Mouse (Mus musculus): Measurements from ENCODE around the gene Rps26. TPM values are rescaled to one million over a fixed set of nuclear protein-coding genes. Genes with fewer than 3 reads are reported as not detected.

Gene Rps26
- polyA plus RNA-seq, 1 experiment from 2014 or later = 429 TPM

Small RNA genes lying within 50 kb of the gene (microRNA-seq; reads per million reads assigned to microRNA genes)
- not detected for gene Mir6917

Other genes starting within 250 kb of the Rps26 start
- 10.9 and 12.7 TPM in 2 replicates for gene Ankrd52, start 249.6 kb downstream of the Rps26 start, polyA plus RNA-seq (2016; fragmentation: Nextera tagmentation; extraction: Ambion mirVana)
- gene Slc39a5, start 225.5 kb downstream of the Rps26 start, polyA plus RNA-seq (2016; fragmentation: Nextera tagmentation; extraction: Ambion mirVana) = 0.07 and 2.4 TPM in 2 replicates
- 76.5 and 87.9 TPM in 2 replicates for gene Nabp2, start 215.3 kb downstream of the Rps26 start, polyA plus RNA-seq (2016; fragmentation: Nextera tagmentation; extraction: Ambion mirVana)
- gene Rnf41, start 215.1 kb downstream of the Rps26 start, polyA plus RNA-seq (2016; fragmentation: Nextera tagmentation; extraction: Ambion mirVana) = 31.0 and 34.3 TPM in 2 replicates
- gene Smarcc2, start 167.5 kb downstream of the Rps26 start, polyA plus RNA-seq (2016; fragmentation: Nextera tagmentation; extraction: Ambion mirVana) = 66.0 and 68.7 TPM in 2 replicates
- gene Myl6, start 132.6 kb downstream of the Rps26 start, polyA plus RNA-seq (2016; fragmentation: Nextera tagmentation; extraction: Ambion mirVana) = 1,508 and 1,550 TPM in 2 replicates
- 3.2 and 4.0 TPM in 2 replicates for gene Myl6b, start 128.1 kb downstream of the Rps26 start, polyA plus RNA-seq (2016; fragmentation: Nextera tagmentation; extraction: Ambion mirVana)
- gene Esyt1, start 100.9 kb downstream of the Rps26 start, polyA plus RNA-seq (2016; fragmentation: Nextera tagmentation; extraction: Ambion mirVana) = 17.8 and 20.3 TPM in 2 replicates
- gene Zc3h10, start 79.0 kb downstream of the Rps26 start, polyA plus RNA-seq (2016; fragmentation: Nextera tagmentation; extraction: Ambion mirVana) = 11.2 and 12.8 TPM in 2 replicates
- gene Rpl41, start 77.4 kb downstream of the Rps26 start, polyA plus RNA-seq (2016; fragmentation: Nextera tagmentation; extraction: Ambion mirVana) = 2,301 and 2,407 TPM in 2 replicates
- 168 and 225 TPM in 2 replicates for gene Pa2g4, start 60.8 kb downstream of the Rps26 start, polyA plus RNA-seq (2016; fragmentation: Nextera tagmentation; extraction: Ambion mirVana)
- gene Erbb3, start 37.1 kb downstream of the Rps26 start, polyA plus RNA-seq (2016; fragmentation: Nextera tagmentation; extraction: Ambion mirVana) = 7.4 and 7.7 TPM in 2 replicates
- gene Ikzf4, start 19.2 kb upstream of the Rps26 start, polyA plus RNA-seq (2016; fragmentation: Nextera tagmentation; extraction: Ambion mirVana) = 2.3 and 2.7 TPM in 2 replicates
- 11.8 and 15.7 TPM in 2 replicates for gene Suox, start 47.3 kb upstream of the Rps26 start, polyA plus RNA-seq (2016; fragmentation: Nextera tagmentation; extraction: Ambion mirVana)
- 66.2 and 69.1 TPM in 2 replicates for gene Rab5b, start 69.5 kb upstream of the Rps26 start, polyA plus RNA-seq (2016; fragmentation: Nextera tagmentation; extraction: Ambion mirVana)
- 0.75 and 0.89 TPM in 2 replicates for gene Pmel, start 77.4 kb upstream of the Rps26 start, polyA plus RNA-seq (2016; fragmentation: Nextera tagmentation; extraction: Ambion mirVana)
- gene Cdk2, start 78.3 kb upstream of the Rps26 start, polyA plus RNA-seq (2016; fragmentation: Nextera tagmentation; extraction: Ambion mirVana) = 106 and 110 TPM in 2 replicates
- gene Dgka, start 118.1 kb upstream of the Rps26 start, polyA plus RNA-seq (2016; fragmentation: Nextera tagmentation; extraction: Ambion mirVana) = 3.9 and 4.4 TPM in 2 replicates
- 31.8 and 45.4 TPM in 2 replicates for gene Pym1, start 121.1 kb upstream of the Rps26 start, polyA plus RNA-seq (2016; fragmentation: Nextera tagmentation; extraction: Ambion mirVana)
- gene Mmp19, start 164.2 kb upstream of the Rps26 start, polyA plus RNA-seq (2016; fragmentation: Nextera tagmentation; extraction: Ambion mirVana) = 0.28 and 1.7 TPM in 2 replicates
- gene Dnajc14, start 177.3 kb upstream of the Rps26 start, polyA plus RNA-seq (2016; fragmentation: Nextera tagmentation; extraction: Ambion mirVana) = 48.0 and 48.1 TPM in 2 replicates
- gene Tmem198b, start 177.6 kb upstream of the Rps26 start, polyA plus RNA-seq (2016; fragmentation: Nextera tagmentation; extraction: Ambion mirVana) = 13.6 and 16.3 TPM in 2 replicates
- gene Sarnp, start 190.6 kb upstream of the Rps26 start, polyA plus RNA-seq (2016; fragmentation: Nextera tagmentation; extraction: Ambion mirVana) = 181 and 225 TPM in 2 replicates
- 65.1 and 78.6 TPM in 2 replicates for gene Ormdl2, start 194.9 kb upstream of the Rps26 start, polyA plus RNA-seq (2016; fragmentation: Nextera tagmentation; extraction: Ambion mirVana)

Data from heart, embryonic 10.5 days (tissue).